Mouse (Mus musculus): ENCODE results near the gene Bst2.

Bst2 gene

GRCm38 (mm10) chr8:71537028-71537867, at the start of gene Bst2:
Bst2 (minus strand) TSS chr8:71537456.
- peak in 1 of 2 experiments; percentile 26 for DNase-seq

- peak; percentile 59 to 71 for DNase-seq
Observed at GRCm38 (mm10) chr8:71586891-71587290, 49.6 kb upstream of the Bst2 start.

GRCm38 (mm10) chr8:71580201-71580600, 42.9 kb upstream of the Bst2 start:
- no peak for DNase-seq

- peak in 1 of 2 experiments; percentile 55 for DNase-seq
Observed at GRCm38 (mm10) chr8:71579476-71579875, 42.2 kb upstream of the Bst2 start.

GRCm38 (mm10) chr8:71579009-71579408, 41.8 kb upstream of the Bst2 start:
- DNase-seq = no peak

- DNase-seq = no peak
Observed at GRCm38 (mm10) chr8:71577856-71578387, 40.7 kb upstream of the Bst2 start.

- no peak for DNase-seq
Observed at GRCm38 (mm10) chr8:71575020-71575419, 37.8 kb upstream of the Bst2 start.

GRCm38 (mm10) chr8:71574426-71574825, 37.2 kb upstream of the Bst2 start:
- DNase-seq = no peak

- DNase-seq = peak; percentile 66 to 77
Observed at GRCm38 (mm10) chr8:71572847-71573633, 35.8 kb upstream of the Bst2 start.

- DNase-seq = peak in 1 of 2 experiments; percentile 55
Observed at GRCm38 (mm10) chr8:71572077-71572476, 34.8 kb upstream of the Bst2 start.

GRCm38 (mm10) chr8:71570291-71570954, 33.2 kb upstream of the Bst2 start:
- DNase-seq = peak in 1 of 2 experiments; percentile 98

GRCm38 (mm10) chr8:71569366-71570290, 32.4 kb upstream of the Bst2 start:
- DNase-seq = peak; percentile 95 to 97

GRCm38 (mm10) chr8:71568941-71569340, 31.7 kb upstream of the Bst2 start:
- DNase-seq = no peak

- DNase-seq = peak; percentile 59 to 78
Observed at GRCm38 (mm10) chr8:71568387-71568937, 31.2 kb upstream of the Bst2 start, which contains the start of gene Slc27a1. Slc27a1 (plus strand) TSS chr8:71568882.

- DNase-seq = no peak
Observed at GRCm38 (mm10) chr8:71567587-71567986, 30.3 kb upstream of the Bst2 start.

- DNase-seq = no peak
Observed at GRCm38 (mm10) chr8:71566501-71566900, 29.2 kb upstream of the Bst2 start, which contains the start of gene Nxnl1. Nxnl1 (minus strand) TSS chr8:71566601.

GRCm38 (mm10) chr8:71563992-71564391, 26.7 kb upstream of the Bst2 start:
- peak in 1 of 2 experiments; percentile 39 for DNase-seq

GRCm38 (mm10) chr8:71562751-71563150, 25.5 kb upstream of the Bst2 start:
- peak; percentile 85 to 91 for DNase-seq

- peak; percentile 75 to 78 for DNase-seq
Observed at GRCm38 (mm10) chr8:71561401-71561800, 24.1 kb upstream of the Bst2 start.

- no peak for DNase-seq
Observed at GRCm38 (mm10) chr8:71560765-71561164, 23.5 kb upstream of the Bst2 start.

- DNase-seq = no peak
Observed at GRCm38 (mm10) chr8:71560071-71560470, 22.8 kb upstream of the Bst2 start.

All from cerebellum, postnatal 25 days (tissue).